Mouse (Mus musculus): ENCODE data around the gene Lyrm4. TPM values are rescaled to one million over a fixed set of nuclear protein-coding genes. Genes with fewer than 3 reads are reported as not detected.

Gene Lyrm4
- total and polyA plus RNA-seq, 3 experiments, result 13.3 to 27.3 (median 21.0) TPM

DNA sequence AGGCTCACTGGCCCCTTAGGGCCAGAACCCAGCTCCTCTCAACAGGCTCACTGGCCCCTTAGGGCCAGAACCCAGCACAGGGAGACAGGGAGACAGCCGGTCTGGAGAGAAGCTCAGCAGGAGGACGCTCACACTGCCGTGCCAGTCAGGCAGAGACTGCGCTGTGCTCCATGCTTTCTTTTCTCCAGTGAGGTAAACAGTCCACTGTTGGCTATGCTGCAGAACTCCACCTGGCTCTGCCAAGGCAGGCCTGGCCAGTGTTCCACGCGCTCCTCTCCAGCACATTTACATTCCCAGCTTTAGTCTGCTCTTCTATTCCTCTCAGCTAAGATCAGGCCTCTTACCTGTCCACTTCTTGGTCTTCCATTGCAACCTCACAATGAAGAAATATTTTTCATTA is 11.7 kb downstream of the Lyrm4 start:
- no peak for DNase-seq

DNA sequence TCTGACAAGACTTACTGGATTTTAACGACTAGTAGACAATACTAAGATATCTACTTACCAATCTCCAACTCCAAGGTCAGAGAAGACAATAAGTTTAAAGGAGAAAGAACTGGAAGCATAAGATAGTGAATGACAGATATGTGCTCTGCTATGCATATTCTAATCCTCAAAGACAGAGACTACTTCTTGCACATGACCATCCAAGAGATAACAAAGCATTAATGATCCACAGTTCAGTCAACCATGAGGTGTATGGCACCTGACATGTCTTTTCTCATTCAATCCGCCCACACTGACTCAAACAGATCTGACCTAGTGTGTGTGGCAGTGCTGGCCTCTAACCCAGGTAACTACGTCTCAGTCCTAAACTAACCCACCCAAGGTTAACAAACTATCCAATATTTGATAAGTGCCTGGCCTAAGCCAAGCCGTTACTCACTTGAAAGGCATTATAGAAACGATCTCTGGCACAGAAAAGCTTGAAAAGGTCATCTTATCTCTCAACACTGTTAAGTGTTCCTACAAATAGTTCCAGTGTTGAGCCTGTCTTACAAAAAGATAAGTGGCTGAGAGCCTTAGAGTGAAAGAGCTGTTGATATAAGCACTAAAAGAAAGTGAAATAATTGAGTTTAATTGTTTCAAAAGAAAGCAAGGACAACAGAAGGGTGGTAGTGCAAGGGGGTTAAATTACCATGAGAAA is 20.5 kb downstream of the Lyrm4 start:
- no peak for DNase-seq

GRCm38 (mm10) chr13:36088168-36088567 is 29.2 kb downstream of the Lyrm4 start:
- DNase-seq, result no peak

- DNase-seq, result no peak
Measured at GRCm38 (mm10) chr13:36087427-36087826, 29.9 kb downstream of the Lyrm4 start.

GRCm38 (mm10) chr13:36086608-36087391 is 30.5 kb downstream of the Lyrm4 start:
- peak; percentile 78 for DNase-seq

DNA sequence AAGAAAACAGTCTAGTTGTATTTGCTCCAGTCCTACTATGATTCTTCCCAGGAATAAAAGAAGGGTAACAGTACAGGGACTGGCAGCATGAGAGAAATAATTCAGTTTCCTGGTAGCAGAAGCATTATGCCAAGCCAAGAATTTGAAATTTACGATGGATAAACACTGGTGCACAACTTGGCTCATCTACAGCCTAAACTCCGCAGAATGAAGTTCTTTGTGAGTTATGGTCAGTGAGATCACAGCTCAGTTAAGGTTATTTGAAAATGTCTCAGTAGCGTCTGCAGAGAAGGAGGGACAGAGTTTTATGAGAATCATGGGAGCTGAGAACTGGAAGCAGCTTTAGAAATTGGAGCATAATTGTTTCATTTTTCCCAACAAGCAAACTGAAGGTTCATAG is 31.4 kb downstream of the Lyrm4 start:
- DNase-seq, result peak; percentile 27

DNA sequence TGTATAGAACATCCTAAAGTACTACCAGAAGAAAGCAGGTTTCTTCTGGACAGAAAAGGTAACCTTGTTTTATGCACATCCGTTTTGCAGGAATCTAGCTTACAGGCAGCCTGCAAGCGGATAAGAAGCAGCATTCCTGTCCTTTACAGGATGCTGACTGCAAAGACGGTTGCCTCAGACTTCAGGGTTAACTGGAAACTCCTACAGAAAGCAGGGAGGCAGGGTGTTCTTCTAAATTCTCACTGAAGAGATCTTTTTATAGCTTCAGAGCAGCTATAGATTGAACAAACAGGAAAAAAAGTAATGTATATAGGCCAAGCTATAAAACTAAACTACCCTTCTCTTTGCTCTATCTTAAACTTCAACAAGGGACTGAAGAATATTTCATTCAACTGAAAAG is 32.6 kb downstream of the Lyrm4 start:
- DNase-seq, result no peak

GRCm38 (mm10) chr13:36081591-36081990 is 35.7 kb downstream of the Lyrm4 start:
- DNase-seq, result peak; percentile 50

DNA sequence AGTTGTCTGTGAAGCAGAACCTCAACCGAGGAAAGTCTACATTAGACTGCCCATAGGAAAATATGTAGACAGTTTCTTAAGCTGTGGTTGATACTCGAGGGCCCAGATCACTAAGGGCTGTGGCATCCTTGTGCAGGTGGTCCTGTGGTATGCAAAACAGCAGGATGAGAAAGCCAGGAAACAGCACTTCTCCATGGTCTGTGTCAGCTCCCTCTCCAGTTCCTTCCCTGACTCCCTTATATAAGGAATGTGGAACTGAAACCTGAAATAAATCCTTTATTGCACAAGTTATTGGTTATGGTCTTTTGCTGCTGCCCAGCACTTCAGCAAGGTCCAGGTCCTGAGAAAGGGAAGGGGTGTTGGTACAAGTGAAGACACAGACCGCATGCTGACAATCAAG is 42.8 kb downstream of the Lyrm4 start:
- no peak for DNase-seq

DNA sequence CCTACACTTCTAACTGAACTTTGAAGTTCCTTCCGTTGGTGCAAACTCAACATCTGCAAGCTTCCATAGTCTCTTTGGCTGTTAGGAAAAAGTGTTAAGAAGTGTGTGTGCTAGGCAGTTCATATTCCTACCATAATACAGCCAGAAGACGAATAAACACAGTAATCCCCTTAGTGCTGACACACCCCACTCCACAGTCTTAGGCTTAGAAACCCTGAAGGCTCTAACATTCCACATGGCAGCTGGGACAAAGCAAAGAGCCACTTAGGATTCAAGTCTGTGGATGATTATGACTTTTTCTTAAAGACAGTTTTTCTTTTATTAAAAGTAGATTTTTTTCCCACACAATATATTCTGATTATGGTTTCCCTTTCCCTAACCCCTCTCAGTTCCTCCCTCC is 50.6 kb downstream of the Lyrm4 start:
- no peak for DNase-seq

DNA sequence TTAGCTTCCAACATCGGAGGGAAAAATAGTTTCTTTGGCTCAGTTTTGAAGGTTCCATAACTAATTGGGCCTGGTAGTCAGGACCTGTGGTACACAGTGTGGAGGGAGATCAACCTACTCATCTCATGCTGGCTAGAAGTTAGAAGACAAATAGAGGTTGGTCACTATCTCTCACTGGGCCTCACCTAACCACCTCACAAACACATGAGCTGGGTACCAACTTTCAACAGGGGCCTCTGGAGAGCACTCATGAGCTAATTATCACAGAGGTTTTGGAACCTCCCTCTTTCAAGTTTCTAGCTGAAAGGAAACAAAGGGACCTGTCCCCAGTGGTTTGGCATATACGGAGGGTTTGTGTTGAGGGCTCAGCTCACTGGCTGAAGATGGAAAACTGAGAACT is 59.8 kb downstream of the Lyrm4 start:
- DNase-seq, result no peak

DNA sequence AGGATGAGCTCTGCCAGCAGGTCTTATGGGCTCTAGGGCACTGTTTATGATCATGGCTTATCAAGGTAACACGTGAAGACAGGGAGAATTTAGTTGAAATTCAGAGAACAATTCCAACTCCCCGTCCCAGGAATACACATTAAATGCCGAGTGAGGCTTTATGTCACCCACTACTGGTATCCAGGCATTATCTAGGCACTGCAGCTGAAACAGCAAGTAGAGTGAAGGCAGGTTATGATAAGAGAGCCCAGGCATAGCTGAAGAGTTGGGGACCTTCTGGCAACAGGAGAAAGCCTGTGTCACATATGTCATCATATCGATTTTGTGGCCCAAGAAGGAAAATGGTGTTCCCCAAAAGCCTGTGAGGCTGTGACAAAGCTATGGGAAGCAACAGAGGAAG is 60.4 kb downstream of the Lyrm4 start:
- no peak for DNase-seq

DNA sequence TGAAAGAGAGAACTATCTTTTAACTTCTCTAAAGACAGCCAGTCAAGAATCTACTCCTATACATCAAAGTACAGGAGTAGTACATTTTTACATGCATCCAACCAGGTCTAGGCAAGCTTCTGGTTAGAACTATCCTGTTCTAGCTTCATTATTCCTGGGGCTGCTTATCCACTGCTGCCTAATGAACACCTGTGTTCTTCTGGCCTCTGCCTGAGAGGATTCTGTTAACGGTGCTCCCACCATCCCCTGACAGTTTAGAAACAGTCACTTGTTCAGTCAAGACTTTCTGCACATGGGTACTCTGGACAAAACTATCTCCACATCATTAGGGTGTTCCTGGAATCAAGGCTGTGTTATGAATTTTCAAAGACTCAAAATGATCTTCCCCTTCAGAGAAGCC is 60.8 kb downstream of the Lyrm4 start:
- DNase-seq, result no peak

DNA sequence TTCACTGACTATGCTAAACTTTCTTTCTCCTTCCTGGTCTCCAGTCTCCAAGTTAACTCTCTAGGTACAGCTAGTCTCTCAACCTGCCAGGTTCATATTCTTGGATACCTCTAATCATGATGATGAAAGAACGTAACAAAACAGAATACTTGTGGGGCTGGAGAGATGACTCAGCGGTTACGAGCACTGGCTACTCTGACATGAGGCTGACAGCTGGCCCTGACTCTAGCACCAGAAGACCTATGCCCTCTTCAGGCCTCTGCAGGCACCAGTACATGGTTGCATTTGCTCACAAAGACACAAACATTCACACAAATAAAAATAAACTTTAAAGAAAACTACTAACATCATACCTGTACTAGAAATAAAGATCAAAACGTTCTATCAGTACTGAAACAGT is 81.8 kb downstream of the Lyrm4 start:
- DNase-seq, result peak; percentile 48

GRCm38 (mm10) chr13:36031959-36032358 is 85.4 kb downstream of the Lyrm4 start:
- DNase-seq, result no peak

DNA sequence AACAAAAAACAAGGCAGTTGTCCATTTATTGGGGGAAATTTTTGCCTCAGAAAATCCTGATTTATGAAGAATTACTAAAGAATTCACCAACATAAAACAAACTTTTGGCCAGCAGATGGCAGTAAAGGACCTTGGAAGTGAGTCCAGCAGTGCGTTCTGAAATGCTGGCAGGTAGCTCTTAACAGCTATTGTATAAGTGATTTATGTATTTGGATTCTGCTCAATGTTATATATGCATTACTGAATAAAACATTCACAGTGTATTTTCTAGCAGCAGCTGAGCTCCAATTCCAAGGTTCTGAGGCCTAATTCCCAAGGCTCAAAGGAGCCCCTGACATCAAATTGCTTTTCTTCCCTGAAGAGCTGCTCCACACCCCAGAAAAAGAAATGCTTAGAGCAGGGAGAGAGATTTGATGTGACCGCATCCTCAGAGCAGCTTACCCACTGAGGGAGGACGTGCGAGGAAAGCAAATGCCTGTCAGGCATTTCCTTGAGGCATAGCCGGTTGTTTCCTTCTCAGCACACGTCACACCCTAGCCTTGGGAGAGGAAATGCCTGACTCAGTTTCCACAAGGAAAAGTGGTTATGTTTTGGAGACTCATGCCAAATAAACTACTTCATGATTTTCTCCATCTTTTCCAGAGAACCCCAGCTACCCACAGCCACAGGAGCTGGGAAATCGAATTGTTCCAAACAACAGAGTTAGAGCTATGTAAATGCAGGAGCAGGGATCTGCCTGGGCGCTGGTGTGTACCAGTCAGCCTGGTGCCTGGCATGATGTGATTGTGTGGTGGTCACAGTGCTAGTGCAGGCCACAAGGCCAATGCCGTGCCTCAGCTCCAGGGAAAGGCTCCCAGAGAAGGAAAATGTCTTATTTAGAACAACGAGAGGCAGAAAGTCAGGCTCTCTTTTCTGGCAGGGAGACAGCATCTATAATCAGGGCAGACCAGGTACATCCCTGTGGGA is 97.7 kb downstream of the Lyrm4 start:
- peak; percentile 62 for DNase-seq

- no peak for DNase-seq
Measured at GRCm38 (mm10) chr13:36018017-36018416, 99.3 kb downstream of the Lyrm4 start.

GRCm38 (mm10) chr13:36015636-36016035 is 101.7 kb downstream of the Lyrm4 start:
- no peak for DNase-seq

DNA sequence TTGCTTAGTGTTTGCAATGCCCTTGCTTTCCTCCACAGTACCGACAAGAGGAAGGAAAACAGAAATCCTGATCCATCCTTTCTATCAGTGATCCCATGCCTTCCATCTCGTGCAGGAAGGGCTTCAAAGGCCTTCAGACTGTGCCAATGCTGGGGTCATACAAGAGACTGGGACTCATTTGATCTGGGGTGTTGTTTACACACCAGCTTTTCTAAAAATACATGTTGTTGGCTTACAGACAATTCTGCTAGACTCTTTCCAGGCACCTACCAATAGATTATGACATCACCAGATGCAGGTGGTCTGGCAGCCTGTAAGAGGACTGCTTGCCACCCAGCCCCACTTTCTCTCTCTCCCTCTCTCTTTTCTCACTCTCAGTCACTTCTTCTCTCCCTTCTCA is 107.3 kb downstream of the Lyrm4 start:
- no peak for DNase-seq

DNA sequence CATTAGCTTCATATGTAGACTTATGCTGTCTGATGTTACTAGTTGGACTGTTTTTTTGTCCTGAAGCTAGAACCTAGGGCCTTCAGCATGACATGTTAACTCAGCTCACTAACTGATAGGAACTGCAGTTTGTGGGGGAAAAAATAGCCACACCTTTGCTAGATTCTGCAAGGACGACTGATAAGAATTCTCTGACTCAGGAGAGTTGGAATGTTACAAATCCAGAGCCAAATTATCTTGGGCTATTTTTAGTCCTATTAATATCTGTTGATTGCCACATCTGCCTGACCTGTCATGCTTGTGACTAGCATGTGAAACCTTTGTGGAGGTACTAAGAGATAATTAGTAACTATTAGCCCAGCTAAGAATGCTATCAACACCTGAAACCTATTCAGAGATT is 116.5 kb downstream of the Lyrm4 start:
- no peak for DNase-seq

- DNase-seq, result no peak
Measured at GRCm38 (mm10) chr13:35997606-35998005, 119.7 kb downstream of the Lyrm4 start.

GRCm38 (mm10) chr13:35995696-35996426 is 121.5 kb downstream of the Lyrm4 start:
- DNase-seq, result peak; percentile 58
